Mouse (Mus musculus) cerebellum, adult 18-20 months (tissue): ENCODE data around the gene Zfyve1.
"Not testable (repeated sequence)": the region's sequence is repeated elsewhere in the genome, so short reads cannot be mapped to it uniquely, and the experiment has no call there.

Experiments
- DNase-seq, 2 experiments: peaks; one replicate each; pipeline ENCODE4 v3.0.0; 2021

The Zfyve1 gene

DNA sequence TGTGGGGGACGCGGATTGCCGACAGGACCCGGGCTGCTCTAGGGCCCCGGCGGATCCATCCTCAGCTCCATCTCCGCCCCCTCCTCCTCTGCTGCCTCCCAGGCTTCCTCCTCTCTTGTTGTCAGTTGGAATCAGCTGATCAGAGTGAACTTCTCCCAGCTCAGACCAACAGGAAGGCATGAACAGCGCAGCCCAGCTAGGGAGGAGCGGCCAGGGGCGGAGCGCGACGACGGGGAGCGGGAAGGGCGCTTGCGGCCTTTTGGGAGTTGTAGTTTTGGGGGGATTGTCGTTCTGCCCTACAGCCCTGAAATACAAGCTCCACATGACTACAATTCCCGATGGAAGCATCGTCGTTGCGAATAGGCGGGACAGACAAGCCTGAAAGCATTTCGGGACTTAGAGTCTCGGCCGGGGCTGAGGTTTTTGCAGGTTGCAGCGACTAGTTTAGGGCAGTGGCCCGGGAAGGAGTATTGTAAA, at the start of gene Zfyve1:
Gene Zfyve1, minus strand, starts transcription at position 198 of the 477 bp plus-strand sequence.
- DNase-seq = peak; percentile 90 to 96

GRCm38 (mm10) chr12:83643116-83643515, 46.1 kb upstream of the Zfyve1 start:
- no peak for DNase-seq

DNA sequence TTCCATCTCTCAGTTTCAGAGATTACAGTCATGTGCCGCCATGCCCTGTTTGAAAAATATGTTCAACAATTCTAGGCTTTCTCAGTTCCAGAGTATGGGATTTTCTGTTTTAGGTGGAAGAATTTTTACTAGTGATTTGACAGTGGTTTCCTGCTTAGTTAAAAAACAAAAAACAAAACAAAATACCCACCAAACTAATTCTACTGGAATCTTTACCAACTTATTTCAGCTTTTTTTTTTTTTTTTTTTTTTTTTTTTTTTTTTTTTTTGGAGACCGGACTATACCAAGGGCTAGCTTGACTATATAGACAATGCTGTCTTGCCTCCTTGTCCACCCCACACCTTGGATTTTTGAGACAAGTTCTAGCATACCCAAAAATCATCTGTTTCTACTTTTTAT, 44.2 kb upstream of the Zfyve1 start:
- DNase-seq = no peak

- DNase-seq = no peak
Observed at GRCm38 (mm10) chr12:83633807-83634206, 36.8 kb upstream of the Zfyve1 start.

DNA sequence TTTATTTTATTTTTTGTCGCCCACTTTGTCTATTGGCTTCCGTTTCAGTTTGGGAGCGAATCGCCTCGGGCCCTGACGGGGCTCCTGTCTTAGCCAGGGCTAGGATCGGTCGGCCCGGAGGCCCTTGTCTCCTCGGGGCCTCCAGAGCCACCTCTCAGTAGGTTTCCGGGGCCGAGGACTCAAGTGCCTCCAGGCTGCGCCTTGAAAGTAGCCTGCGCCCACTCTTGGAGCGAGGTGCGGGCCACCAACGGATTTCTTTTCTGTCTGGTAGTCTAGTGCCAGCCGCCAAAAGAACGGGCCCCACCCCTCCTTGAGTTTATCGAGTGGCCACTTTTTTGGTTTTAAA, 35.6 kb upstream of the Zfyve1 start:
- DNase-seq = peak; percentile 29 to 52

DNA sequence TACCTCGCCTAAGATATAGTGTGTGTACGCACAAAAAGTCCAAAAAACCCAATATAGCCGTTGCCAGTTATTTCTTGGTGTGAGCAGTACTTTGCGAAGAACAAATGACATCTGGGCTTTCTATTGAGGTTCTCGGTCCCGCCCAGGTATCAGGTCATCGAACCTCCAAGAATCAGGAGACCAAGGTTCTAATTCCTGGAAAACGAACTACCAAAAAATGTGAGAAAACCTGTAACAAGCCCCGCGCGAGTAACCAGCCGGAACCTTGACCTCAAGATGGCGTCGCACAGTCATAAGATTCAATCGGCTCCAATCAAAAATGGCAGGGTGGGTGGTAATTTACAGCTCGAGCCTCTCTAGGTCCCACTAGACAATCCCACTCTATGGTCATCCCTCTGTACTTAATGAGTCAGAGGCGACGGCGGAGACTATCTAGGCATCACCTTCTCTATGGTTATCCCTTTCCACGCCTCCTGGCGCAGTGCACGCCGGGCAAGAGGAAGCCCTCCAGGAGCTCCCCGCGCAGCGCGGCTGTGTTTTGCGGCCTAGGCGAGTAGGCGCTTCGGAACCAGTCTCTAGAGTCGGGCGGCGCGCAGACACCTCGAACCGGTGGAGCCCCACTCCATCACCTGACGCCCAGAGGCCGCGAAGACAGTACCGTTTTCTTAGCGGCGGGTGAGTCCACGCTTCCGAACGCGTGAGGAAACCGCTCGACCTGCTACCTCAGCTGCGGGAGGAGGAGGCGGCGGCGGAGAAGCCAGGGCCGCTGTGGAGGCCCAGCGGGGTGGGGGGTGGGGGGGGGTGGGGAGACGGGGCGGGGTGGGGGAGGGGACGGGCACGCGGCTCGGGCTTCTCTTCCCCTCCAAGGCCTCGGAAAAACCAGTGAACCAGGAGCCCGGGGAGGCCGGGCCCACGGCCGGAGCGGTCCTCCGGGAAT, 35.0 kb upstream of the Zfyve1 start:
- peak; percentile 94 to 95 for DNase-seq

- DNase-seq = not testable (repeated sequence)
Observed at GRCm38 (mm10) chr12:83630936-83631335, 33.9 kb upstream of the Zfyve1 start, which contains the start of gene Rbm25. Gene Rbm25, plus strand, starts transcription at chr12:83631236.

DNA sequence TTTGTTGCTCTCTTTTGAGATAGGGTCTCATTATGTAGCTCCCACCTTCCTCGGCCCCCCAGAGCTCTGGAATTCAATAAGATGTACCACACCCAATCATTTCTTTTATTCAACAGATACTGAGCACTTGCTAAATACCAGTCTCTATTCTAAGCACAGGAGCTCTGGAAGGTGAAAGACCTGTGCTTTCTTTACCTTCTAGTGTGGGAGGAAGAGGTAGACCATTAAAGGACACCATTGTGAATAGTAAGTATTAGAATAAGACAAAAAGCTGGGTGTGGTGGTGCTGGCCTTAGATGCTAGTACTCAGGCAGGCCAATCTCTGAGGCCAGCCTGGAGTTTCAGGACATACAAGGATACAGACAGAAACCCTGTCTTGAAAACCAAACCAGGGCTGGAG, 27.3 kb upstream of the Zfyve1 start:
- DNase-seq = no peak

DNA sequence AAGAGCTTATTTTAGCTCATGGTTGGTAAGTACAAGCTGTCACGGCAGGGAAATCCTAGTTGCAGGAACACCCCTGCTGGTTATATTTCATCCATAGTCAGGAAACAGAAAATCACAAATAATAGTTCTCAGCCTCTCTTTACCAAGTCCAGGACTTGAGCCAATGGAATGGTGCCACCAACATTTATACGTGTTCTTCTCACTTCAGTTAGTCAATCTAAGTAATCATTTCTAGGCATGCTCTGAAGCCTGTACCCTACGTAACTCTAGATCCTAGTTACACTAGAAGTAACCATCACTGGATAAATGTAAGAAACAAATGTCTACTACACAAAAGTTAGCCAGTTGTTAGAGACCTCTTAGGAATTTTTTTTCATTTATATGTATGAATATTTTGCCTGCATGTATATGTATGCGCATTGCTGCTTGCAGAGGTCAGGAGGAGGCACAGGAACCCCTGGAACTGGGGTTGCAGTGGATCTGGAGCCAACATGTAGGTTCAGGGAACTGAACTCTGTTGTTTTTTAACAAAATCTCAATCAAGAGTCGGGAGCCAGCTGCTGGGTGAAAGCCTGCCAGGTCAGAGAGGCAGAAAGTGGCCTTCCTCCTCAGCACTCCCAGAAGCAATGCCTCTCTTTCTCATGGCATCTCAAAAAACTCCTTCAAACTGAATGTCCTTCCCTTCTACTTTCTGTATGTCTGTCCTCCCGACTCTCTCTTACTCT, 25.2 kb upstream of the Zfyve1 start:
- no peak for DNase-seq

- DNase-seq = not testable (repeated sequence)
Observed at GRCm38 (mm10) chr12:83620694-83621093, 23.7 kb upstream of the Zfyve1 start.

DNA sequence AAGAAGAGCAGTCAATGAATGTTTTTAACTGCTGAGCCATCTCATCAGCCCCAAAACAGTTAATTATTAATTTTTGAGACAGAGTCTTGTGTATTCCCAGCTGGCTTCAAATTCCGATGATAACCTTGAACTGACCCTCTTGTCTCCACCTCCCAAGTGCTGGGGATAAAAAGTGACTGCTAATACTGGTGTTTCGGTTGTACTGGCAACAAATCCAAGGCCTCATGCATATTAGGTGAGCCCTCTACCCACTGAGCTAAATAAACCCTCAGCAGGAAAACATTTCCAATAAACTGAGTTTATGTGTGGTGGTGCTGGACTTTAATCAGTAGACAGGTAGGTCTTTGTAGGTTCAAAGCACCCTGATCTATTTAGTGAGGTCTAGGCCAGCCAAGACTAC, 22.0 kb upstream of the Zfyve1 start:
- no peak for DNase-seq

DNA sequence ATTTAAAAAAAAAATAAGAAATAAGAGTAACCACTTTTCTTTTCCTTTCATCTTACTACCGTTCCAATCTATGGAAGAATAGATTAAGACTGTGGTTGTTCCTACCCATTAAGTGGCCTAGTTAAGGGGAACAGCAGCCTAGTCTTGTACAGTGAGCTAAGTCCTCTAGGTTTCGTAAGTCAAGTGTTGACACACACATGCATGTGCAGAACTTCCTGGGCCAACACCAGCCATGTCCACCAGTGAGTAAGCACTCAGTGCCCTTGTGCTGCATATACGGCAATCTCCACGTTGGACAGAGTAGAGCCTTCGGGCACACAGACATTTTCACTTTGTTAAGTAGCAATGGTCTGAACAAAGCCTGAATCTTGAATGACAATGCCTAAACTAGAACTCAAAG, 20.2 kb upstream of the Zfyve1 start:
- no peak for DNase-seq

GRCm38 (mm10) chr12:83606411-83606810, 9.4 kb upstream of the Zfyve1 start:
- not testable (repeated sequence) for DNase-seq

GRCm38 (mm10) chr12:83602285-83602684, 5.3 kb upstream of the Zfyve1 start:
- DNase-seq = no peak

- no peak for DNase-seq
Observed at GRCm38 (mm10) chr12:83597881-83598280, 859 bp upstream of the Zfyve1 start.

DNA sequence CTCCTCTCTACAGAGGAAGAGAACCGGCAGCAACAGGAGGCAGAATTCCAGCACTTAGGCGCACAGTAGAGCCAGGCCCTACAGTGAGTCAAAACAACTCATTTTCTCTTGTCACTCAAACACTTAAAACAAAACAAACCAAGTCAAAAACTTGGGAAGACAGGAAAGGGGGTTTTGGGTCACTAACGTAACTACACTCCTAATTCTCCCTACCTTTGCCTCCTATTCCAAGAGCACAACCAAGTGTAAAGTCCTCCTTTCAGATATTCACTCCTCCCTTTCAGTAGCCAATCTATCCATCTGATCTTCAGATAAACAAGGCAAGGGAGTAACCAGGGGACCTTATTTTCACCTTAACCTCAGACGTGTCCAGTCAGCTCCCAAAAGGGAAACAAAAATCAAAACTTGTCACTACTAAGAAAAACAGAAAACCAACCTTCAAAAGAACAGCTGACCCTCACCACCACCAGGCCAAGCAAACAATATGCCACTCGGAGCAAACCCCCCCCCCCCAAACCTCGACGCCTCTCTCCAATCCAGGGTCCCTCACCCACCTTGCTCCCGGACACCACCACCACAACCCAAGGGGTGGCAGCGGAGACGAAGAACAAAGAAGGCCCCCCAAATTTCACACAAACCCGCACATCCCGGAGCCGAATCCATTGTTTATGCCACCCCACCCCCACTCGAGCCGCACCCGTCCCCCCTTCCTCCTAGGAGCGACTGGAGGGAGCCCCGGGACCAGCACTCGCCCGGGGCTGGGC, 649 bp downstream of the Zfyve1 start:
- DNase-seq = no peak

DNA sequence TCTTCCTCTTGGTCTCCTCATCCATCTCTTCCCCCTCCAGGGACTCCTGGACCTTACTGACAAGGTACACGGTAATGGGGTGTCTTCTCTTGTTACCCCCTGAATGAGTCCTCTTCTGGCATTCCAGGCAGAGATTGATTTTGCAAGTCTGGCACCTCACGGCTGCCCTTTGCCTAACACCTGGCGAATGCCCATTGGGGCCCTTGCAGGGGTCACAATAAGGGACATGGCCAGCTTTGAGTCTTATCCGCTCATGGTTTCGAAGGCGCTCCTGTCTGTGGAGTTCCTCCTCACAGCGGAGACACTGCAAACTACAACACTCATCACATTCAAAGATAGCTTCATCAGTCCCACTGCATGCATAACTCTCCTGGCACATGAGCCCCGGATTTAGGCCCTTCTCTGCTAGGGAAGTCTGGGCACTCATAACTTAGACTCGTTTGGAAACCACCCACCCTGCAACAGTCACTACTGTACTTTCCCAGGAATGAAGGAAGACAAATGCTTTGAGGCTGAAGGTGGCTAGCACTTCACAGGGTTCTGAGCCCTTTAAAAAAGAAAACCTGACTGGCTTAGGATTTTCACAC, 2.5 kb downstream of the Zfyve1 start:
- no peak for DNase-seq

- DNase-seq = no peak
Observed at GRCm38 (mm10) chr12:83591754-83592501, 5.1 kb downstream of the Zfyve1 start.

GRCm38 (mm10) chr12:83586628-83587027, 10.4 kb downstream of the Zfyve1 start:
- no peak for DNase-seq

- DNase-seq = no peak
Observed at GRCm38 (mm10) chr12:83582747-83583146, 14.3 kb downstream of the Zfyve1 start.

DNA sequence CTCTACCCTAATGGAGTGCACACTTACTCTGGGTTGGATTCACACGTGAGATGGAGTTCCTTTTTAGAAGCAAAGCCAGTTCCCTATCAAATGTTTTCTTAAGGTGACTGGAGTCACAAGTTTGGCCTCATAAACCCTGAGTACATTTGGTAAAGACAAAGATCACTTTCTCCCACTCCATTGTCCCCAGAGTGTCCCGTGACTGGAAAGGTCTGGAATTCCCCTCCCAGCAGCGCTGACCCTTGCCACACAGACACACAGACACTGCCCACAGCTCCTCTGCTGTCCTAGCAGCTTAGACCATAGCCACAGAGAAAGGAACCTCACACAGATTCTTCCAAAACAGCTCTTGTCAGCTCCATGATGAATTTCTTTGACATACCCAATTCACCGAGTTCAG, 14.9 kb downstream of the Zfyve1 start:
- no peak for DNase-seq

GRCm38 (mm10) chr12:83580283-83580682, 16.7 kb downstream of the Zfyve1 start:
- DNase-seq = no peak
